Mouse (Mus musculus) testis, postnatal 14 days (tissue): Measurements from ENCODE around the gene Eef1b2.
"Not testable (repeated sequence)": the region's sequence is repeated elsewhere in the genome, so short reads cannot be mapped to it uniquely, and the experiment has no call there.

Experiments
- DNase-seq: peaks from one replicate; pipeline ENCODE4 v3.0.0; 2021; ENCODE audit warnings: low spot score

Eef1b2 gene

DNA sequence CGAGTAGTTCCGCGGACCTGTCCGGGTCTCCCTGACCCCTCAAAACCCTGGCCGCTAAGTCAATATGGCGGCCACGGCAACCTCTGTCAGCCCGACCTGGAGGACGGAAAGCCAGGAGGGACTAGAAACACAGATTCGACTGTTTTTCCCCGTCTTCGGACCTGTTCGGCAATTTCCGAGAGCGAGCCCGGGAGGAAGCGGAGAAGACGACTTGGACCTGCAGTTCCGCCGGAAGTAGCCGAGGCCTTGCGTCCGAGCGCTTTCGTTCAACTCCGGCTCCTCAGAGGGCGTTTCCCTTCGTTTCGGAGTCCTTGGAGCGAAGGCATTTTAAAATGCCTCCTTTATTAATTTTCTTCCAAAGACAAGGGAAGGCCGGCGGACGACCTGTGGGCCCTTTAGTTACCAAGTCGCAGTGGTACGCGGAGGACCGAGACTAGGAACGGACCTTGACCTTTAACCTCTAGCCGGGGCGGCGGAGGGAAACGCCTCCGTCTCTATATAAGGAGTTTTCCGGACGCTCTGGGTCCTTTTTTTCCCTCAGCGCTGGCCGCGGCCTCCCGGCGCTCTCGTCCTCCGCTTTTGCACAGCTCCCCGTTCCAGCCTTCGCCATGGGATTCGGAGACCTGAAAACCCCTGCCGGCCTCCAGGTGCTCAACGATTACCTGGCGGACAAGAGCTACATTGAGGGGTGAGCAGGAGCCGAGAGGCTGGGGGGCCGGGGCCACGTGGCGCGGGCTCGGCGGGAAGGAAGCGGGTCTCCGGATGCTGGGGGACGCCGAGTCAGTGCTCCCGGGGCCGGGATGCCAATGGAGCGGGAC lies at the start of gene Eef1b2, which contains the start of gene Ndufs1:
TSS of gene Eef1b2 (plus strand) at position 222 of the 818 bp plus-strand sequence.
TSS of gene Ndufs1 (minus strand) at position 230 of the 818 bp plus-strand sequence.
- peak; percentile 98 for DNase-seq

DNA sequence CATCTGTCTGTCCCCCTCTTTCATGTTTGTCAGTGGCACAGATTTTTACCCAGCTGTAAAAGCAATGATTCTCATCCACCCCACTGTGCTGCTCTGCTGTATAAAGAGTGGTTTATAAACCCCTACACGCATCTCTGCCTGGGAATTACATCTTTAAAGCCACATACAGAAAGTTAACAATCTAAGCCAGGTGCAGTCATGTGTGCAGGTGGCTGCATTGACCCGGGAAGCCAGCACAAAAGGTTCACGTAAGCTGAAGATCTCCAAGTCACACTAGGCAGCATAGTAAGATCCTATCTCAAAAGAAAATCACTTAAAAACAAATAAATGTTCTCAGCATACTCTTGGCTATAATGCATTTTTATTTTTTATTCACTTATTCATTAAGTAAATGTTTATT lies 47.4 kb upstream of the Eef1b2 start:
- DNase-seq, result no peak

DNA sequence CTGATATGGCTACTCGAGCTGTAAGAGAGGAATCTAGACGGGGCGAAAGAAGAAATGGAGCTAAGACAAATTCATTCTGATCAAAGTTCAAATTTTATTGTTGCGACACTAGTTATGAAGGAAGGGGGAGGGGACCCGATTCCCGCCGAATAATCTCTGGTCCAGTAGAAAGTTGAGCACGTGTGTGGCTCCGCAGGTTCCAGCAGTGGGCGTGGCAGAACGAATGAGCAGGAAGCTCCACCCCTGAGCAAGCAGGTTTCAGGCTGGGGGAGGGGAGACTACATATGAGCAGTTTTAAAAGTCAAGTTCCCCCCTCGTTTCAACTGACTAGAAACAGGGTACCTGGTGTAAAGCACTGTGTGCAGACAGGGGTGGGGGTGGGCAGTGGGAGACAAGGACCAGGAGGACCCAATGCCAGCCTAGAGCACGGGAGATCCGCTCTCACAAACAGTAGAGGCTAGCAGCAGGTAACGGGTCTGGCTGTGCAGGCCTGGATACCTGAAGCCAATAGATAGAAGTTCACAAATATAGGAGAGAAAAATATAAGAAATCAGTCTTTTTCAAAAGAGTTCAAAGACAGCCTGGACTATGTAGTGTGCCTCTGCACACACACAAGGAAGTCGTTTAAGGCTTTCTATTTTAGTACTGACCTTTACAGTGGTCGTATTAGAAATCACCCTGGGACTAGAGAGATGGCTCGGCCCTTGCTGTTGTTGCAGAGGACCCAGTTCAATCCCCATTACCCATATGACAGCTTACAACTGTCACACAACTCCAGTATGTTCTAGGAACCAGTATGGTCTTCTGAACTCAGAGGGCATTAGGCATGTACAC lies 46.6 kb upstream of the Eef1b2 start:
- no peak for DNase-seq

DNA sequence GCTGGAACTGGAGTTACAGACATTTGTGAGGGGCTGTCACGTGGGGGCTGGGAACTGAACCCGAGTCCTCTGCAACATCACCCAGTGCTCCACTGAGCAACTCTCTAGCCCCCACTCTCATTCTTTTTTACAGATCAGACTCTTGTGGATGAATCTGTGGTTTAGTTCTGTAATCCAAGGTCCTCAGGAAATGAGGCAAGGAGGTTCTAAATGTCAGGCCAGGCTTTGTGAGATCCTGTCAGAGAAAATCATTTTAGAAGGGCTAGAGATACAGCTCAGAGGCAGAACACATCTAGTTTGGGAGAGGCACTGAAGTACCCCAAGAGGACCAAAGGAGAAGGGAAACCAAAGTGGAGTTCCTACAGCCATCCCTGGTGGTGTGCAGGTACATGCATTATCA lies 45.7 kb upstream of the Eef1b2 start:
- DNase-seq, result no peak

DNA sequence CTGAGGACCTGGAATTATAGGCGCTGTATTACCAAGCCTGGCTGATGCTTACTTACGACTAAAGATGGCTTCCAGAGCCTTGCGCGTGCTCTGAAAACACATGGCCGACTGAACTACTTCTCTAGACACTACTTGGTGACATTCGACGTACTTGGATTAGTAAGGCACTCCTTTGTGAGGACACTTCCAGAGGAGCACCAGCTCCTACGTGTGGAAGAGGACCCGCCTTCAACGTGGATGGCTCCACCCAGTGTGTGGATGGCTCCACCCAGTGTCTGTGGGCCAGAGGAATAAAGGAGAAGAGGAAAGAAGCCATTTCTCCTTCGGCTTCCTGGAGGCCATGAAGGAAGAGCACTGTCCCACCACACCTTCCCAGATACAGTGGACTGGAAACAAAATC lies 44.9 kb upstream of the Eef1b2 start:
- DNase-seq, result no peak

GRCm38 (mm10) chr1:63134530-63134929 lies 42.1 kb upstream of the Eef1b2 start:
- no peak for DNase-seq

GRCm38 (mm10) chr1:63137971-63138370 lies 38.7 kb upstream of the Eef1b2 start:
- no peak for DNase-seq

DNA sequence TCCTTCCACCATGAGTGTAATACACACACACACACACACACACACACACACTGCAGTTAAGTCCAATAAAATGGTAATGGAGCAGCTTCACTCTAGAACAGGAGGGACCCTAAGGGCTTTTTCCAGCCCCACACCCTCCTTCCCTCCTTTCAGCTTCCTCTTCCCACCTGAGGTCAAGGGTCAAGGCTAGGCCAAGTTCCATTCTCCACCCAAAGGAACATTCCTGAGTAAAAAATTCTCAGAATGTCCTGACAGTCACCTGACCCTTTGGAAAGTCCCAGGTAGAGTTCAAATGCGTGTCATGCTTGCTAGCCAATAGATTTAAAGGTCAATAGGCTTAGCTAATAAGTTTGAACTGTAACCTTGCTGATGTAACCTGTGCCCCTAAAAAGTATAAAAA lies 38.0 kb upstream of the Eef1b2 start:
- DNase-seq, result not testable (repeated sequence)

GRCm38 (mm10) chr1:63140231-63140630 lies 36.4 kb upstream of the Eef1b2 start:
- no peak for DNase-seq

GRCm38 (mm10) chr1:63168638-63169037 lies 8.0 kb upstream of the Eef1b2 start:
- DNase-seq, result no peak

DNA sequence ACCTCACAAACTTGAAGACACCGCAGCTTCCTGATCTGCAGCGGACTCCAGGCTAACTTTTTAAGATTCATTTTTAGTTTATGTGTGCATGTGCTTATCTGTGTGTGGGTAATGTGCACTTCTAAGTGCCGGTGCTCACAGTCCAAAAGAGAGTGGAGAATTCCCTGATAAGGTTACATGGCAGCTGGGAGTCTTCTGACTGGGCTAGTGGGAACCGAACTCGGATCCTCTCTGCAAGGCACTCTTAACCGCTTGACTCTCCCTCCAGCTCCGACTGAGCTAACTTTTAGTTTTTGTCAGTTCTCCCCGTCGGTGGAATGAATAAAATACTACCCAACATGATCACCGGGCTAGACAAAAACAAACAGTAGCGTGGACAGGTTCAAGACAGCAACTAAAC lies 772 bp upstream of the Eef1b2 start:
- no peak for DNase-seq

GRCm38 (mm10) chr1:63176259-63176603 lies 394 bp upstream of the Eef1b2 start:
- no peak for DNase-seq

DNA sequence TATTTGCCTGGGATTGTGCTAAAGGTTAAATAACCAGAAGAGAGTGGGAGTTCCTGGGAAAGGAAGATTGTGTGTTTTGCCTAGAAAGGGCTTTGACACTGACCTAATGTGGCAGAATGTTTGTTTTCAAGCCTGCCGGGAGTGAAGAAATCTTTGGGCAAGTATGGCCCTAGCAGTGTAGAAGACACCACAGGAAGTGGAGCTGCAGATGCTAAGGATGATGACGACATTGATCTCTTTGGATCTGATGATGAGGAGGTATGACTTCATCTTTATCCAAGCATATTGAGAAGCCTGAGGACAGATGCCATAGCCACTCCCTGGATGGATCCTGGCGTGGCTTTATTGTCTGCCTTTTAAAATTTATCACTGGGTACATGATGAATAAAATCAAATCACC lies 1.7 kb downstream of the Eef1b2 start:
- DNase-seq, result no peak

DNA sequence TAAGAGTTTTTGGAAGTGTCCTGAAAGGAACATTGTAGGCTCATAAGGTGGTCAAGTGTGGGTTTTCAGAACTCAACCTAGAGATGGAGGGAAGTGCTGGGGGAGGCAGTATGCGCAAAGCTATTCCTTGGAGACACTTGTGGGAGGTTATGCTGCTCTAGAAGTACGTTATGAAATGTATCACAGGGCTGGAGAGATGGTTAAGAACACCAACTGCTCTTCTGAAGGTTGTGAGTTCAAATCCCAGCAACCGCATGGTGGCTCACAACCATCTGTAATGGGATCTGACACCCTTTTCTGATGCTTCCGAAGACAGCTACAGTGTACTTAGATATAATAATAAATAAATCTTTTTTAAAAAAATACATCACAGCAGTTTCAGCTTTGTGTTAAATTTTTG lies 3.5 kb downstream of the Eef1b2 start:
- DNase-seq, result no peak

- DNase-seq, result not testable (repeated sequence)
Observed at GRCm38 (mm10) chr1:63180575-63180974, 4.0 kb downstream of the Eef1b2 start.

- peak; percentile 80 for DNase-seq
Observed at GRCm38 (mm10) chr1:63181019-63181418, 4.4 kb downstream of the Eef1b2 start.

DNA sequence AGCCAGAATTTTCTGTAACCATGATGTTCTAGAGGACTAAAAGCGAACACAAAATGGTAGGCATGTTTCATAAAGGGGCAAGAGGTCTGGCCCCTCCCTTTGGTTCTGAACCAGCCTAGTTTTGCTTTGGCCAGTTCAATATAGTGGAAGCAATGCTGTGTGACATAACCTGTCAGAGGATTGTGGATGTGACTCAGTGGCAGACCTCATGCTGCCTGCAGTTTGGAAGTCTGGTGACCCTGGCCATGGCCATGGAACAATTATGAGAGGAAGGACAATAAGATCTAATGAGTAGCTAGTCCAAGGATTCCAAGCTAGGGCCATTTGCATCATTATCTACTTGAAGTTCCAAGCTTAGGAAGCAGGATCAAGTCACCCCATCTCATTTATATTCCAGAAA lies 4.9 kb downstream of the Eef1b2 start:
- DNase-seq, result no peak

DNA sequence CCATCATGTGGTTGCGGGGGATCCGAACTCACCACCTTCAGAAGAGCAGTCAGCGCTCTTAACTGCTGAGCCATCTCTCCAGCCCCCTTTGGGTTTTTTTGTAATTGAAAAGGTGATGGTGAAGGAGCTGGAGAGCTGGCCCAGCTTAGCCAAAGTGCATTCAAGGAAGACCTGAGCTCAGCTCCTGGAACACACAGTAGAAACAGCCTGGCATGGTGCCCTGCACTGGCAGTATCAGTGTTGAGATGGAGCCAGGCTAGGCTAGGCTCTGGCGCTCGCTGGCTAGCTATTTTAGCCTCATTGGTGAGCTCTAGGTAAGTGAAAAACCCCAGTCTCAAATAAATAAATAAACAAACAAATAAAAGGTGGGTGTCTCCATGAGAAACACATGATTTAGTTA lies 5.6 kb downstream of the Eef1b2 start:
- DNase-seq, result peak; percentile 54

- no peak for DNase-seq
Observed at GRCm38 (mm10) chr1:63182636-63183270, 6.1 kb downstream of the Eef1b2 start.

DNA sequence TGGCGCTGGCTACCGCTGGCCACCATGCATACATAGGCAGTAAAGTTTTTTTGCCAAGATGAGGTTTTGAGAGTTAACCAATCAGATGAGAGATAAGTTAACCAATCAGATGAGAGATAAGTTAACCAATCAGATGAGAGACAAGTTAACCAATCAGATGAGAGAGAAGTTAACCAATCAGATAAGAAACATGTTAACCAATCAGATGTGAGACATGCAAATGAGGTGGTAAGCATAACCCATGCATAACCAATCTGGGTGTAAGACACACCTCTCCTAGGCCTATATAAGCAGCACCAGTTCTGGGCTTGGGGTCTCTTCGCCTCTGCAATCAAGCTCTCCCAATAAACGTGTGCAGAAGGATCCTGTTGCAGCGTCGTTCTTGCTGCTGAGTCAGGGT lies 8.8 kb downstream of the Eef1b2 start:
- not testable (repeated sequence) for DNase-seq

GRCm38 (mm10) chr1:63188536-63188935 lies 11.9 kb downstream of the Eef1b2 start:
- no peak for DNase-seq

GRCm38 (mm10) chr1:63190851-63191250 lies 14.2 kb downstream of the Eef1b2 start:
- no peak for DNase-seq
